Mouse (Mus musculus) heart, embryonic 14.5 days (tissue): ENCODE data around the gene Efcab5. TPM values are rescaled to one million over a fixed set of nuclear protein-coding genes. Genes with fewer than 3 reads are reported as not detected.

ENCODE experiments used
- ATAC-seq: fragments of 200-750 bp; cut with Nextera tagmentation; 2 replicates; pipeline ENCODE4 v1.8.0; 2017; ENCODE audit warnings: low read depth, moderate TSS enrichment; ENCODE audit not compliant: insufficient number of reproducible peaks, insufficient read depth, low FRiP score
- H3K27ac ChIP-seq, 2 experiments: fragments of 200-500 bp in 1 of 2; fragments of 300-500 bp in 1 of 2; sonication (generic) in 1 of 2; replicated peaks in 1 of 2; 2 replicates each; pipeline ENCODE4 v1.5.1; 2012 to 2014; ENCODE audit warnings: low read depth in 2 of 2, low read length in 2 of 2, control low read depth in 1 of 2, mild to moderate bottlenecking in 1 of 2, mixed read lengths in 1 of 2; ENCODE audit not compliant: control insufficient read depth in 1 of 2, insufficient read depth in 1 of 2
- H3K27me3 ChIP-seq: fragments of 300-500 bp; sonication (generic); 2 replicates; pipeline ENCODE4 v1.6.1; 2014; ENCODE audit warnings: mild to moderate bottlenecking, low read length, control low read depth; ENCODE audit not compliant: control insufficient read depth, insufficient read depth
- H3K36me3 ChIP-seq: fragments of 300-500 bp; sonication (generic); 2 replicates; pipeline ENCODE4 v1.6.1; 2014; ENCODE audit warnings: mild to moderate bottlenecking, control low read depth, low read length, mixed read lengths; ENCODE audit not compliant: control insufficient read depth, insufficient read depth
- H3K4me1 ChIP-seq, 2 experiments: fragments of 200-500 bp in 1 of 2; fragments of 300-500 bp in 1 of 2; sonication (generic) in 1 of 2; 2 replicates each; pipeline ENCODE4 v1.6.1; 2012 to 2014; ENCODE audit warnings: low read length in 2 of 2, control low read depth in 1 of 2, mixed read lengths in 1 of 2; ENCODE audit not compliant: control insufficient read depth in 2 of 2, insufficient read depth in 2 of 2
- H3K4me2 ChIP-seq: fragments of 300-500 bp; sonication (generic); 2 replicates; pipeline ENCODE4 v1.6.1; 2014; ENCODE audit warnings: mild to moderate bottlenecking, low read length
- H3K4me3 ChIP-seq, 2 experiments: fragments of 200-500 bp in 1 of 2; fragments of 300-500 bp in 1 of 2; sonication (generic) in 1 of 2; 2 replicates each; pipeline ENCODE4 v1.5.1; 2012 to 2014; ENCODE audit warnings: low read length in 2 of 2, mild to moderate bottlenecking in 2 of 2, control low read depth in 1 of 2, low read depth in 1 of 2, moderate library complexity in 1 of 2; ENCODE audit not compliant: control insufficient read depth in 1 of 2, insufficient read depth in 1 of 2
- H3K9ac ChIP-seq: fragments of 300-500 bp; sonication (generic); 2 replicates; pipeline ENCODE4 v1.6.1; 2014; ENCODE audit warnings: mild to moderate bottlenecking, low read length
- H3K9me3 ChIP-seq: fragments of 300-500 bp; sonication (generic); 2 replicates; pipeline ENCODE4 v1.6.1; 2016; ENCODE audit warnings: low read length, control low read depth; ENCODE audit not compliant: control insufficient read depth
- WGBS: fragments of 180-500 bp; shearing (Covaris S2); extraction: QIAGEN DNeasy Blood & Tissue Kit; methylation state at CpG from one replicate; pipeline ENCODE4 v1.1.7; 2014; 5-methylcytosine and 5-hydroxymethylcytosine counted together
- polyA plus RNA-seq: library from polyadenylated mRNA; unstranded; fragments of >200 nt; fragmentation: Nextera tagmentation; extraction: Ambion mirVana; gene quantifications from 2 replicates; pipeline ENCODE4 v1.2.1, GENCODE M21; 2014

The Efcab5 gene
- polyA plus RNA-seq, 1 experiment from 2014 or later = 0.43 TPM

- ATAC-seq = no peak
- H3K9me3 ChIP-seq = 0 out of 2 replicates have a peak, but pooled peaks cover 5% of the 10 kb centered on the region
- no peaks in the 10 kb centered on the region for H3K27me3 ChIP-seq
- no peak overlapping the region for H3K4me3 ChIP-seq
- H3K4me1 ChIP-seq = no peaks in the 10 kb centered on the region; a peak in 2 of 4 replicates
- no peak overlapping the region for H3K27ac ChIP-seq
- 78% methylated on average over 2 of the region's 2 CpGs for WGBS
- no peak overlapping the region for H3K4me2 ChIP-seq
- H3K9ac ChIP-seq = no peak overlapping the region
- no peaks in the 10 kb centered on the region for H3K36me3 ChIP-seq
These were observed 40.0 kb downstream of the Efcab5 start for GRCm38 (mm10) chr11:77148774-77149173.

GRCm38 (mm10) chr11:77147753-77148152, 41.0 kb downstream of the Efcab5 start:
- H3K4me1 ChIP-seq = peaks cover 0 to 2% of the 10 kb centered on the region in 2 experiments; a peak in 3 of 4 replicates
- no peak overlapping the region for H3K27ac ChIP-seq
- H3K4me2 ChIP-seq = no peak overlapping the region
- no peaks in the 10 kb centered on the region for H3K27me3 ChIP-seq
- no peak for ATAC-seq
- 97% methylated on average over 3 of the region's 3 CpGs for WGBS
- H3K9ac ChIP-seq = no peak overlapping the region
- H3K36me3 ChIP-seq = no peaks in the 10 kb centered on the region
- 0 out of 2 replicates have a peak, but pooled peaks cover 5% of the 10 kb centered on the region for H3K9me3 ChIP-seq
- H3K4me3 ChIP-seq = no peak overlapping the region

GRCm38 (mm10) chr11:77145423-77145822, 43.3 kb downstream of the Efcab5 start:
- peaks cover 0 to 2% of the 10 kb centered on the region in 2 experiments; a peak in 3 of 4 replicates for H3K4me1 ChIP-seq
- ATAC-seq = no peak
- H3K36me3 ChIP-seq = no peaks in the 10 kb centered on the region
- no peak overlapping the region for H3K9ac ChIP-seq
- no peak overlapping the region for H3K4me3 ChIP-seq
- WGBS = 46% methylated on average over 4 of the region's 4 CpGs
- H3K27me3 ChIP-seq = no peaks in the 10 kb centered on the region
- 0 out of 2 replicates have a peak, but pooled peaks cover 5% of the 10 kb centered on the region for H3K9me3 ChIP-seq
- H3K27ac ChIP-seq = peak overlapping the region; percentile 2 to 48; a peak in 2 of 4 replicates
- H3K4me2 ChIP-seq = no peak overlapping the region

- WGBS = 70% methylated on average over 6 of the region's 6 CpGs
- no peak overlapping the region for H3K4me2 ChIP-seq
- H3K36me3 ChIP-seq = no peaks in the 10 kb centered on the region
- ATAC-seq = no peak
- H3K27ac ChIP-seq = no peak overlapping the region
- H3K4me3 ChIP-seq = no peak overlapping the region
- no peak overlapping the region for H3K9ac ChIP-seq
- no peaks in the 10 kb centered on the region for H3K27me3 ChIP-seq
- H3K4me1 ChIP-seq = peaks cover 0 to 2% of the 10 kb centered on the region in 2 experiments; a peak in 3 of 4 replicates
- no peaks in the 10 kb centered on the region for H3K9me3 ChIP-seq
These were observed 46.8 kb downstream of the Efcab5 start for GRCm38 (mm10) chr11:77141938-77142337.

GRCm38 (mm10) chr11:77139976-77140375, 48.8 kb downstream of the Efcab5 start:
- Histone ChIP-seq H3K36me3 (no peaks in the 10 kb centered on the region), H3K9me3 (no peaks in the 10 kb centered on the region), H3K9ac (no peak overlapping the region), H3K4me3 (no peak overlapping the region), H3K4me1 (peaks cover 0 to 2% of the 10 kb centered on the region in 2 experiments; a peak in 3 of 4 replicates), H3K4me2 (no peak overlapping the region), H3K27me3 (no peaks in the 10 kb centered on the region), H3K27ac (no peak overlapping the region)
- 78% methylated on average over 6 of the region's 6 CpGs for WGBS
- no peak for ATAC-seq

- ATAC-seq = no peak
- H3K27me3 ChIP-seq = no peaks in the 10 kb centered on the region
- peaks cover 3% of the 10 kb centered on the region; the same call in 1 of the 2 replicates for H3K9me3 ChIP-seq
- no peak overlapping the region for H3K4me2 ChIP-seq
- no peaks in the 10 kb centered on the region for H3K36me3 ChIP-seq
- H3K27ac ChIP-seq = no peak overlapping the region
- no peak overlapping the region for H3K9ac ChIP-seq
- WGBS = 85% methylated on average over 4 of the region's 4 CpGs
- no peaks in the 10 kb centered on the region for H3K4me1 ChIP-seq
- no peak overlapping the region for H3K4me3 ChIP-seq
These were observed 55.3 kb downstream of the Efcab5 start for GRCm38 (mm10) chr11:77133450-77133849.

- Histone ChIP-seq H3K9ac (no peak overlapping the region), H3K4me2 (no peak overlapping the region), H3K36me3 (no peaks in the 10 kb centered on the region), H3K4me1 (no peaks in the 10 kb centered on the region), H3K27ac (no peak overlapping the region), H3K27me3 (no peaks in the 10 kb centered on the region), H3K9me3 (peaks cover 3% of the 10 kb centered on the region; the same call in 1 of the 2 replicates), H3K4me3 (no peak overlapping the region)
- ATAC-seq = no peak
- 57% methylated on average over 3 of the region's 3 CpGs for WGBS
These were observed 56.2 kb downstream of the Efcab5 start for GRCm38 (mm10) chr11:77132580-77132979.

GRCm38 (mm10) chr11:77128562-77128961, 60.2 kb downstream of the Efcab5 start:
- H3K36me3 ChIP-seq = no peaks in the 10 kb centered on the region
- no peak overlapping the region for H3K4me2 ChIP-seq
- H3K27me3 ChIP-seq = no peaks in the 10 kb centered on the region
- no peak for ATAC-seq
- H3K9me3 ChIP-seq = no peaks in the 10 kb centered on the region; the same call in 1 of the 2 replicates
- WGBS = 87% methylated on average over 3 of the region's 3 CpGs
- no peak overlapping the region for H3K9ac ChIP-seq
- no peaks in the 10 kb centered on the region for H3K4me1 ChIP-seq
- no peak overlapping the region for H3K4me3 ChIP-seq
- H3K27ac ChIP-seq = no peak overlapping the region
